Mouse (Mus musculus) lung, postnatal 0 days (tissue): ENCODE data around the gene Kit. TPM values are rescaled to one million over a fixed set of nuclear protein-coding genes. Genes with fewer than 3 reads are reported as not detected.

Source experiments
- ATAC-seq: fragments of 200-750 bp; cut with Nextera tagmentation; 2 replicates; pipeline ENCODE4 v1.8.0; 2017; ENCODE audit warnings: moderate library complexity
- DNase-seq: peaks from one replicate; pipeline ENCODE4 v3.0.0-alpha.2; 2016; ENCODE audit warnings: low spot score
- H3K27ac ChIP-seq: fragments of 300-500 bp; sonication (generic); 2 replicates; pipeline ENCODE4 v1.5.1; 2014; ENCODE audit warnings: antibody characterized with exemption, mild to moderate bottlenecking, low read length, mixed read lengths
- H3K27me3 ChIP-seq: fragments of 300-500 bp; sonication (generic); replicated peaks from 2 replicates; pipeline ENCODE4 v1.6.1; 2014; ENCODE audit warnings: low read length, mixed read lengths; ENCODE audit not compliant: insufficient read depth
- H3K36me3 ChIP-seq: fragments of 300-500 bp; sonication (generic); 2 replicates; pipeline ENCODE4 v1.6.1; 2014; ENCODE audit warnings: low read length, mixed read lengths; ENCODE audit not compliant: insufficient read depth
- H3K4me1 ChIP-seq: fragments of 300-500 bp; sonication (generic); 2 replicates; pipeline ENCODE4 v1.6.1; 2014; ENCODE audit warnings: antibody characterized with exemption, low read depth, low read length, mixed read lengths; ENCODE audit not compliant: insufficient read depth
- H3K4me2 ChIP-seq: fragments of 300-500 bp; sonication (generic); replicated peaks from 2 replicates; pipeline ENCODE4 v1.6.1; 2014; ENCODE audit warnings: low read depth, mild to moderate bottlenecking, low read length, moderate library complexity, mixed read lengths
- H3K4me3 ChIP-seq: fragments of 300-500 bp; sonication (generic); 2 replicates; pipeline ENCODE4 v1.5.1; 2014; ENCODE audit warnings: low read depth, low read length
- H3K9ac ChIP-seq: fragments of 300-500 bp; sonication (generic); replicated peaks from 2 replicates; pipeline ENCODE4 v1.6.1; 2014; ENCODE audit warnings: low read depth, mild to moderate bottlenecking
- H3K9me3 ChIP-seq: fragments of 300-500 bp; sonication (generic); 2 replicates; pipeline ENCODE4 v1.6.1; 2016; ENCODE audit warnings: low read length, mixed read lengths
- CTCF ChIP-seq: IDR thresholded peaks from 2 replicates; pipeline ENCODE4 v1.5.1; 2016; ENCODE audit warnings: antibody characterized with exemption, mild to moderate bottlenecking
- EP300 ChIP-seq: IDR thresholded peaks from 2 replicates; pipeline ENCODE4 v1.6.1; 2016; ENCODE audit warnings: antibody characterized with exemption, mild to moderate bottlenecking, control low read depth
- WGBS: fragments of 180-500 bp; shearing (Covaris S2); extraction: QIAGEN DNeasy Blood & Tissue Kit; methylation state at CpG from one replicate; pipeline ENCODE4 v1.1.7; 2014; 5-methylcytosine and 5-hydroxymethylcytosine counted together
- polyA plus RNA-seq: library from polyadenylated mRNA; unstranded; fragments of >200 nt; fragmentation: Nextera tagmentation; extraction: Ambion mirVana; gene quantifications from 2 replicates; pipeline ENCODE4 v1.2.1, GENCODE M21; 2015

Gene Kit
- polyA plus RNA-seq, 1 experiment from 2014 or later = 30.0 TPM

DNA sequence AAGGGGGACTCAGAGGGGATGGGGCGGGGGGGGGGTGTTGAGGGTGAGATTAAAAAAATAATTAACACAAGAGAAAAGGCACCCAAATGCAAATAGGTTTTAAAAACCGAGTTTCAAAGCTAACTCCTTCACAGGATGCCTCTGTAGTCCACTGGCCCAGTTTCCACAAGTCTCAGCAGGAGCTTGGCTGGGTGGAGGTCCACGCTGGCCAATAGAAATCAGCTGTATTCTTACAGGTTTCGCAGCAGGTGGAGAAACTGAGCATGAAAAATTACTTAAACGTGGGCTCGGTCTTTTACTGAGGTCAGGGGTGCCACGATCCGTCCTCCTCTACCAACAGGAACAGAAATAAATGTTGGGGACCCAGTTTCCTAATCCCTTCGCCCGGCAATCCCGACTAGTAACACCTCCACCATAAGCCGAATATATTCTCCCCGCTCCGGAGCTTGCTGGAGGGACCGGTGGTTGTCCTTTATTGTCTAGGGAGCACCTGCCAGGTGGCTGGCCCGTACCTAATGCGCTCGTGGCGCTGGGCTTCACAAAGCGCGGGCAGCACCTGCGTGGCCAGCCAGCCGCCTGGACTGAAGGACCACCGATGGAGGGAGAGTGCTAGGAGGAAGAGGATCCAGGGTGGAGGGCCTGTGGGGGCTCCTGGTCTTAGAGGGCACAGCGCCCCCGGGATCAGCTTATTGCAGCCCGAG lies 415 bp upstream of the Kit start:
- H3K36me3 ChIP-seq = no peaks in the 10 kb centered on the region
- WGBS = 7% methylated on average over 27 of the region's 27 CpGs
- H3K27ac ChIP-seq = no peak overlapping the region
- TF ChIP-seq EP300 = no peak
- no peak for TF ChIP-seq CTCF
- no peaks in the 10 kb centered on the region for H3K9me3 ChIP-seq
- peaks cover 26% of the 10 kb centered on the region; the same call in 1 of the 2 replicates for H3K27me3 ChIP-seq
- no peak overlapping the region for H3K9ac ChIP-seq
- ATAC-seq = no peak
- peak overlapping the region; percentile 89 for H3K4me2 ChIP-seq
- DNase-seq = no peak
- peak overlapping the region; percentile 58 for H3K4me3 ChIP-seq
- peaks cover 6% of the 10 kb centered on the region; the same call in 1 of the 2 replicates for H3K4me1 ChIP-seq

GRCm38 (mm10) chr5:75575567-75576515 lies 1.1 kb downstream of the Kit start:
- Histone ChIP-seq H3K4me1 (peaks cover 6% of the 10 kb centered on the region; the same call in 1 of the 2 replicates), H3K9me3 (no peaks in the 10 kb centered on the region), H3K9ac (peak overlapping the region; percentile 32; the same call in 1 of the 2 replicates), H3K4me2 (peak overlapping the region; percentile 89), H3K27ac (0 out of 2 replicates have a peak overlapping the region, but pooled peaks have one; percentile 47), H3K27me3 (peaks cover 26% of the 10 kb centered on the region; the same call in 1 of the 2 replicates), H3K4me3 (peak overlapping the region; percentile 58), H3K36me3 (no peaks in the 10 kb centered on the region)
- ATAC-seq (peak; percentile 64), DNase-seq (peak; percentile 67)
- under 1% methylated on average over 49 of the region's 53 CpGs for WGBS
- TF ChIP-seq EP300 (no peak), CTCF (peak; percentile 62)

GRCm38 (mm10) chr5:75576741-75577140 lies 2.0 kb downstream of the Kit start:
- Histone ChIP-seq H3K27me3 (peaks cover 26% of the 10 kb centered on the region; the same call in 1 of the 2 replicates), H3K9ac (no peak overlapping the region), H3K4me2 (peak overlapping the region; percentile 89), H3K36me3 (no peaks in the 10 kb centered on the region), H3K4me1 (peaks cover 6% of the 10 kb centered on the region; the same call in 1 of the 2 replicates), H3K27ac (no peak overlapping the region), H3K4me3 (peak overlapping the region; percentile 58), H3K9me3 (no peaks in the 10 kb centered on the region)
- WGBS = 25% methylated on average over 6 of the region's 6 CpGs
- ATAC-seq = no peak
- TF ChIP-seq CTCF = no peak
- no peak for TF ChIP-seq EP300
- no peak for DNase-seq

- H3K9ac ChIP-seq = no peak overlapping the region
- H3K9me3 ChIP-seq = no peaks in the 10 kb centered on the region
- H3K36me3 ChIP-seq = no peaks in the 10 kb centered on the region
- TF ChIP-seq CTCF (no peak), EP300 (no peak)
- peaks cover 26% of the 10 kb centered on the region; the same call in 1 of the 2 replicates for H3K27me3 ChIP-seq
- peak overlapping the region; percentile 89; the same call in 1 of the 2 replicates for H3K4me2 ChIP-seq
- H3K4me3 ChIP-seq = peak overlapping the region; percentile 0; the same call in 1 of the 2 replicates
- peak; percentile 31 for DNase-seq
- no peak overlapping the region for H3K27ac ChIP-seq
- no peak for ATAC-seq
- 54% methylated on average over 7 of the region's 7 CpGs for WGBS
- H3K4me1 ChIP-seq = peaks cover 6% of the 10 kb centered on the region; the same call in 1 of the 2 replicates
Measured at GRCm38 (mm10) chr5:75578141-75578540, 3.4 kb downstream of the Kit start.

- Histone ChIP-seq H3K27me3 (peaks cover 21% of the 10 kb centered on the region; the same call in 1 of the 2 replicates), H3K4me2 (no peak overlapping the region), H3K27ac (no peak overlapping the region), H3K9me3 (no peaks in the 10 kb centered on the region), H3K4me1 (peaks cover 6% of the 10 kb centered on the region; the same call in 1 of the 2 replicates), H3K4me3 (no peak overlapping the region), H3K36me3 (no peaks in the 10 kb centered on the region), H3K9ac (no peak overlapping the region)
- 83% methylated on average over 5 of the region's 5 CpGs for WGBS
- ATAC-seq (no peak), DNase-seq (no peak)
- TF ChIP-seq CTCF = no peak
Measured at GRCm38 (mm10) chr5:75579244-75579643, 4.5 kb downstream of the Kit start.
